Mouse (Mus musculus) thymus, adult 2 months (tissue): Measurements from ENCODE around the gene Igsf6. TPM values are rescaled to one million over a fixed set of nuclear protein-coding genes. Genes with fewer than 3 reads are reported as not detected.

ENCODE experiments used
- DNase-seq: peaks from one replicate; pipeline ENCODE4 v3.0.0; 2021
- H3K27ac ChIP-seq: fragments of 200-500 bp; 2 replicates; pipeline ENCODE4 v1.5.1; 2012; ENCODE audit warnings: low read length, control low read depth; ENCODE audit not compliant: control insufficient read depth, insufficient read depth
- H3K27me3 ChIP-seq: fragments of 200-500 bp; 2 replicates; pipeline ENCODE4 v1.6.1; 2012; ENCODE audit warnings: mild to moderate bottlenecking, low read length, moderate library complexity, mixed read lengths; ENCODE audit not compliant: control insufficient read depth, insufficient read depth
- H3K36me3 ChIP-seq: fragments of 200-500 bp; 2 replicates; pipeline ENCODE4 v1.6.1; 2012; ENCODE audit warnings: mild to moderate bottlenecking, low read length, moderate library complexity; ENCODE audit not compliant: control insufficient read depth, insufficient read depth
- H3K4me1 ChIP-seq: fragments of 200-500 bp; replicated peaks from 2 replicates; pipeline ENCODE4 v1.6.1; 2012; ENCODE audit warnings: low read length; ENCODE audit not compliant: control insufficient read depth, insufficient read depth
- H3K4me3 ChIP-seq: fragments of 200-500 bp; 2 replicates; pipeline ENCODE4 v1.5.1; 2012; ENCODE audit warnings: mild to moderate bottlenecking, low read length, control low read depth, moderate library complexity; ENCODE audit not compliant: control insufficient read depth, insufficient read depth
- CTCF ChIP-seq: fragments of 200-500 bp; IDR thresholded peaks from 2 replicates; pipeline ENCODE4 v1.5.1; 2012; ENCODE audit warnings: mild to moderate bottlenecking, control low read depth, low read length, moderate library complexity, borderline replicate concordance; ENCODE audit not compliant: control insufficient read depth, poor library complexity, insufficient read depth; ENCODE audit errors: extremely low read depth
- POLR2A ChIP-seq: fragments of 200-500 bp; IDR thresholded peaks from 2 replicates; pipeline ENCODE4 v1.6.1; 2012; ENCODE audit warnings: mild to moderate bottlenecking, low read length, control low read depth, moderate library complexity; ENCODE audit not compliant: control insufficient read depth, poor library complexity, insufficient read depth; ENCODE audit errors: extremely low read depth
- WGBS: fragments of 180-500 bp; shearing (Covaris S2); methylation state at CpG from one replicate; pipeline ENCODE4 v1.1.7; 2018; 5-methylcytosine and 5-hydroxymethylcytosine counted together
- polyA plus RNA-seq: library from polyadenylated mRNA; depleted of rRNA; stranded (reverse); fragments of >200 nt; gene quantifications from 2 replicates; pipeline ENCODE4 v1.2.3, GENCODE M21; 2012

Igsf6 gene
- polyA plus RNA-seq, 1 experiment = 1.4 TPM

DNA sequence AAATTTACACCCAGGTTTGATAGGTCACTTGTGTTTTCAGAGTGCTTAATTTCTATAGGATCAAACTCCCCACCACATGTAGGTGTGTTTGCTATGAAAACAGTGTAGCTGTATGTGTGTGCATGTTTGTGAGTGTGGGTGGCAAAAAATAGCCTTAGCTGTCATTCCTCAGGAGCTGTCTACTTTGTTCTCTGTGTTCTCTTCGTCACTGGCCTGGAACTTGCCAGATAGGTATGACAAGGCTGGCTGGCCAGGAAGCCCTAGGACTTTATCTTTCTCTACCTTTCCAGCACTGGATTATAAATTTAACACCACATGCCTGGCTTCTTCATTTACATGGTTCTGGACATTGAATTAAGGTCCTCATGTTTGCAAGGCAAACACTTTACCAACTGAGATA, 30.1 kb downstream of the Igsf6 start:
- peaks cover 10% of the 10 kb centered on the region for H3K4me1 ChIP-seq
- H3K36me3 ChIP-seq = no peaks in the 10 kb centered on the region
- no peak overlapping the region for H3K27ac ChIP-seq
- no peaks in the 10 kb centered on the region for H3K27me3 ChIP-seq
- no peak for DNase-seq
- TF ChIP-seq POLR2A = no peak
- TF ChIP-seq CTCF = no peak
- H3K4me3 ChIP-seq = no peak overlapping the region
- 86% methylated on average over 1 of the region's 1 CpGs for WGBS

DNA sequence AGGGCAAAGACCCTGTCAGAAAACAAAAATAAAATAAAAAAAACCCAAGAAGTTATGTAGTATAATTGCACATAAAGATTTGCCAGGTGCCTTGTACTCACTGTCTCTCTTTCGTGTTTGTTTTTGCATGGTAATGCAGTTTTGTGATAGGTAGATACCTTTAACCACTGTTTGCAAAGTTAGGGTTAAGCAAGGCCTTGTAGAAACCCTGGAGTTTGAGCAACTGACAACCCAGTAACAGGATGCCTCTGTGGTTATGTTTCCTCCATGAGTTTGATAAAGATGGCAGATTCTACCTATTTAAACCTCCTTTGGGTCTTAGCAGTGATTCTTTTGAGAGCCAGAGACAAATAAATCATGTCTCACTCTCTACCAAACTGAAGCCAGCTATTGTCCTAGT, 30.9 kb downstream of the Igsf6 start:
- H3K4me3 ChIP-seq = no peak overlapping the region
- TF ChIP-seq CTCF (no peak), POLR2A (no peak)
- H3K4me1 ChIP-seq = peaks cover 10% of the 10 kb centered on the region
- no peak for DNase-seq
- H3K27me3 ChIP-seq = no peaks in the 10 kb centered on the region
- WGBS = 35% methylated on average over 1 of the region's 1 CpGs
- no peak overlapping the region for H3K27ac ChIP-seq
- H3K36me3 ChIP-seq = no peaks in the 10 kb centered on the region

DNA sequence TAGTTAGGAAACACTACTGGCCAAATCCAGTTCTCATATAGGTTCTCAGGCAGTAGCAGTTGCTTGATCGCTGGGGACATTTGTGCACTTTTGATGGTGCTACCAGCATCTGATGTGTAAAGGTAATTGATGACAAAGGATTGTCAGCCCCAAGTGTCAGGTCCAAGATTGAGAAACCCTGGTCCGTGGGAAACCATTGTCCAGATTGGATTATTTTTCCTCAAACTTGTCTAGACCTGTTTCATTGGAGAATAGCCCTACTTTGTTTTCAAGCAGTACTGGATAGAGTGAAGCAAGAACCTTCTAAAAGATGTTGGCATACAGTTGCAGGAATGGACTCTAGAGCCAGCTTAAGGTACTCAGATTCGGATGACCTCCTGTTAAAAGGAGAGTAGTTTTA, 31.4 kb downstream of the Igsf6 start:
- no peak overlapping the region for H3K27ac ChIP-seq
- DNase-seq = no peak
- peaks cover 10% of the 10 kb centered on the region for H3K4me1 ChIP-seq
- H3K4me3 ChIP-seq = no peak overlapping the region
- 97% methylated on average over 3 of the region's 3 CpGs for WGBS
- TF ChIP-seq POLR2A = no peak
- no peak for TF ChIP-seq CTCF
- H3K27me3 ChIP-seq = no peaks in the 10 kb centered on the region
- no peaks in the 10 kb centered on the region for H3K36me3 ChIP-seq

DNA sequence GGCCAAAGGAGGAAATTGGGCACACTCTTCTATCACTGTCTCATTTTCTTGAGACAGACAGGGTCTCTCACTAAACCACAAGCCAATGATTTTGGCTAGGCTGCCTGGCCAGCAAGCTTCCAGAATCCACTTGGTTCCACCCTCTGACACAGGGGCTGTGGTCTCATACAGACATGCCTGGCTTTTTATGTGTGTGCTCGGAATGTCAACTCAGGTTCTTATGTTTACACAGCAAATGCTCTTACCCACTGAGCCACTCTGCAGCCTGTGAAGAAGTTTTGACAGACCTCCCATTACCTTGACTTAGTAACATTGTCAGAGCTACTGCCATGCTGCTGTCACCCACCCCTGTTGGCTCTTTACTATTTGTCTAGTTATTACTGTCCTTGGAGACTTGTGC, 32.4 kb downstream of the Igsf6 start:
- DNase-seq = no peak
- no peak for TF ChIP-seq POLR2A
- no peak for TF ChIP-seq CTCF
- no peak overlapping the region for H3K4me3 ChIP-seq
- H3K4me1 ChIP-seq = peaks cover 10% of the 10 kb centered on the region
- H3K36me3 ChIP-seq = no peaks in the 10 kb centered on the region
- no peaks in the 10 kb centered on the region for H3K27me3 ChIP-seq
- WGBS = 15% methylated on average over 1 of the region's 1 CpGs
- H3K27ac ChIP-seq = no peak overlapping the region

DNA sequence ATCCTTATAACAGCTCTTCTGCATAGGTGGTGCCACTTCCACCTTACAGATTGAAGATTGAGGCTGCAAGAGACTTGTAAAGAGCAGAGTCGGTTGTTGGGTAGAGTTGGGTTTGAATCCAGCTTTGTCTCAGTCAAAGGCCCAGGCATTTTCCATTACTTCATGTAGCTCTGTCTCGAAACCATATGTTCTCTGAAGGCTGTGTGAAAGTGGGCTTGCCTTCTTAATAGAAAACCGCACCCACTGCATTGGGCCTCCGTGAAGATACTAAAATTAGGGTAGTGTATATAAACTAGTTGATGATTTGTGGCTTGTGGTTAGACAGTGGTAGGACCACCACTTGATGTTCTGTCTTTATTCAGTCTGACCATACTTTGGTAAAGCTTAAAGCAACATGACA, 33.8 kb downstream of the Igsf6 start:
- Histone ChIP-seq H3K36me3 (no peaks in the 10 kb centered on the region), H3K27me3 (no peaks in the 10 kb centered on the region), H3K4me1 (peaks cover 10% of the 10 kb centered on the region), H3K27ac (no peak overlapping the region), H3K4me3 (no peak overlapping the region)
- no peak for DNase-seq
- 41% methylated on average over 4 of the region's 4 CpGs for WGBS
- no peak for TF ChIP-seq CTCF
- no peak for TF ChIP-seq POLR2A

DNA sequence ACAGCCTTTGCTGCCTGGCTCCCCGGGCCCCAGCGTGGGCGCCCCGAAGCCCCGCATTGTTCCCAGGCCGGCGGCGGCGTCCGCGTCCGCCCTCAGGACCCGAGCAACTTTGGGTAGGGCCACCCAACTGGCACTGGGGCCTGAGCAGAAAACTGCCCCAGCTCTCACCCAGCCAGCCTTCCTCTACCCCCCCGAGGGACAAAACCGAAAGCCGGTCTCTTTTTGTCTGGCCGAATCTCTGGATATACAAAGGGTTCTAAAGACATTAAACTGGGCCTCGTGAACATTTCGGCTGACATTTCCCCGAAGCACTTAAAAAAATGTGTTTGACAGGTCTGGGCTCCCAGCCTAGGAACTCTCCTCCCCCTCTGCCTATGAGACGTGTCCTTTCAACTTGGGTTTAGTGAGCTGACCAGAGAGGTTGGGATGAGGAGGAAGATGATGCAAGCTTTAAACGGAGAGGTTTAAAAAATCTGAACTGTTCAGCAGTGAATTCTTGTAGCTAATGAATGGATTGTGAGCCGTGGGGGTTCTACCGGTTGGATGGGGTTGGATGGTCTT, 39.1 kb downstream of the Igsf6 start:
- Histone ChIP-seq H3K27me3 (no peaks in the 10 kb centered on the region; the same call in 1 of the 2 replicates), H3K4me1 (peaks cover 10% of the 10 kb centered on the region), H3K36me3 (no peaks in the 10 kb centered on the region), H3K4me3 (peak overlapping the region; percentile 94), H3K27ac (peak overlapping the region; percentile 52; the same call in 1 of the 2 replicates)
- TF ChIP-seq POLR2A (no peak), CTCF (no peak)
- no peak for DNase-seq
- under 1% methylated on average over 24 of the region's 24 CpGs for WGBS

DNA sequence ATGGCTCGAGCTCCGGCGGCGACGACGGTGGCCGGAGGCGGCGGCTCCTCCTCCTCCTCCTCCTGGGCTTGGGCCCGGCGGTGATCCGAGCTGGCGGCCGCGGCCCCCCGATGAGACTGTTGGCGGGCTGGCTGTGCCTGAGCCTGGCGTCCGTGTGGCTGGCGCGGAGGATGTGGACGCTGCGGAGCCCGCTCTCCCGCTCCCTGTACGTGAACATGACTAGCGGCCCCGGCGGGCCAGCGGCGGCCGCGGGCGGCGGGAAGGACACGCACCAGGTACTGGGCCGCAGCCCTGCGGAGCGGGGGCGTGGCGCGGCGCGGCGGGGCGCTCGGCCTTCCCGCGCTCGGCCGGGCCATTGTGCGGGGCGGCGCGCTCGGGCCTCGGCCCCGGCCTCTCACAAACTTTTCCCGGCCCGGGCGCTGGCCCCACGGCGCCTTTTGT, 39.7 kb downstream of the Igsf6 start:
- under 1% methylated on average over 51 of the region's 63 CpGs for WGBS
- DNase-seq = peak; percentile 66
- peaks cover 8% of the 10 kb centered on the region for H3K4me1 ChIP-seq
- H3K27ac ChIP-seq = no peak overlapping the region
- TF ChIP-seq POLR2A (no peak), CTCF (no peak)
- H3K36me3 ChIP-seq = no peaks in the 10 kb centered on the region
- peak overlapping the region; percentile 94 for H3K4me3 ChIP-seq
- no peaks in the 10 kb centered on the region; the same call in 1 of the 2 replicates for H3K27me3 ChIP-seq
